Mouse (Mus musculus) heart, adult 2 months (tissue): ENCODE data around the gene Serpinb7. TPM values are rescaled to one million over a fixed set of nuclear protein-coding genes. Genes with fewer than 3 reads are reported as not detected.

Experiments
- DNase-seq, 2 experiments: peaks; one replicate each; pipeline ENCODE4 v3.0.0; 2021
- H3K27ac ChIP-seq: fragments of 200-600 bp; 2 replicates; pipeline ENCODE4 v1.8.1; 2022
- H3K27me3 ChIP-seq: fragments of 200-500 bp; 2 replicates; pipeline ENCODE4 v1.6.1; 2012; ENCODE audit warnings: mild to moderate bottlenecking, low read length, inconsistent platforms, mixed read lengths; ENCODE audit not compliant: control insufficient read depth, insufficient read depth
- H3K36me3 ChIP-seq: fragments of 200-500 bp; 2 replicates; pipeline ENCODE4 v1.6.1; 2012; ENCODE audit warnings: low read length, inconsistent platforms; ENCODE audit not compliant: control insufficient read depth, insufficient read depth
- H3K4me1 ChIP-seq: fragments of 200-500 bp; 2 replicates; pipeline ENCODE4 v1.6.1; 2011; ENCODE audit warnings: low read length; ENCODE audit not compliant: control insufficient read depth, insufficient read depth
- H3K4me3 ChIP-seq: fragments of 200-600 bp; 2 replicates; pipeline ENCODE4 v1.8.1; 2022
- H3K79me2 ChIP-seq: fragments of 200-500 bp; replicated peaks from 2 replicates; pipeline ENCODE4 v1.6.1; 2012; ENCODE audit warnings: mild to moderate bottlenecking, inconsistent platforms, low read length, moderate library complexity, mixed read lengths; ENCODE audit not compliant: control insufficient read depth, insufficient read depth
- H3K9ac ChIP-seq: fragments of 200-500 bp; 2 replicates; pipeline ENCODE4 v1.6.1; 2012; ENCODE audit warnings: low read depth, mild to moderate bottlenecking, control low read depth, inconsistent platforms, low read length, mixed read lengths
- CTCF ChIP-seq: fragments of 200-600 bp; IDR thresholded peaks from 2 replicates; pipeline ENCODE4 v1.8.1; 2022; ENCODE audit warnings: antibody characterized with exemption, mild to moderate bottlenecking, moderate library complexity
- EP300 ChIP-seq: fragments of 200-500 bp; IDR thresholded peaks from 2 replicates; pipeline ENCODE4 v1.6.1; 2011; ENCODE audit warnings: low read depth, low read length, control low read depth; ENCODE audit not compliant: insufficient read depth
- POLR2A ChIP-seq: fragments of 200-500 bp; IDR thresholded peaks from 2 replicates; pipeline ENCODE4 v1.6.1; 2011; ENCODE audit warnings: mild to moderate bottlenecking, low read depth, low read length, control low read depth; ENCODE audit not compliant: insufficient read depth
- WGBS: fragments of 180-500 bp; shearing (Covaris S2); methylation state at CpG from one replicate; pipeline ENCODE4 v1.1.7; 2018; 5-methylcytosine and 5-hydroxymethylcytosine counted together
- intact Hi-C: fragments of 180-260 bp; cut with DNase I; formaldehyde crosslinking; loops from one replicate; pipeline ENCODE4 v1.15.1; 2025
- polyA plus RNA-seq: library from polyadenylated mRNA; depleted of rRNA; stranded (reverse); fragments of >200 nt; gene quantifications from 2 replicates; pipeline ENCODE4 v1.2.3, GENCODE M21; 2012
- total RNA-seq, 2 experiments: library from RNA; stranded (reverse); gene quantifications; 2 replicates each; pipeline ENCODE4 v1.2.3; 2021

Serpinb7 gene
- total and polyA plus RNA-seq, 3 experiments: not detected

DNA sequence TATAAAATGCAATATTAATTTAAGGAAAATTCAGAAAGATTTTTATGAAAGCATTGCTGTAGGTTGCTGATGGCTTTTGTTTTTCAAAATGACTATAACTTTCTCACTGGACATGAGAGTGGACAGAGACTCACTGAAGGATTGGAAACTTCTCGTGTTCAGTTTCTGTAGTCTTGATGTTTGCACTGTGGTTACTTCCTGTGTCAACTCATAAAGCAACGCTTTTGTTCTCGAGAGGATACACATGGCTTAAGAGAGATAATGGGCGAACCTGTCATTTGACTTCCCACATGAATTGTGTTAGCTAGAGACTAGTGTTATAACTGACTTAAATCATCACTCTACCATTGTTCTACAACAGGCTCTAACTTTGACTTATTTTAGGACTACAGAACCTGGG is 22.5 kb upstream of the Serpinb7 start:
- Histone ChIP-seq H3K79me2 (no peaks in the 10 kb centered on the region), H3K4me1 (no peaks in the 10 kb centered on the region), H3K9ac (no peak overlapping the region), H3K4me3 (no peak overlapping the region), H3K27me3 (no peaks in the 10 kb centered on the region), H3K27ac (no peak overlapping the region), H3K36me3 (no peaks in the 10 kb centered on the region)
- WGBS: 23% methylated on average over 4 of the region's 4 CpGs
- intact Hi-C loops: no loop called here
- TF ChIP-seq POLR2A: no peak
- no peak for TF ChIP-seq EP300
- no peak for TF ChIP-seq CTCF
- no peak for DNase-seq

DNA sequence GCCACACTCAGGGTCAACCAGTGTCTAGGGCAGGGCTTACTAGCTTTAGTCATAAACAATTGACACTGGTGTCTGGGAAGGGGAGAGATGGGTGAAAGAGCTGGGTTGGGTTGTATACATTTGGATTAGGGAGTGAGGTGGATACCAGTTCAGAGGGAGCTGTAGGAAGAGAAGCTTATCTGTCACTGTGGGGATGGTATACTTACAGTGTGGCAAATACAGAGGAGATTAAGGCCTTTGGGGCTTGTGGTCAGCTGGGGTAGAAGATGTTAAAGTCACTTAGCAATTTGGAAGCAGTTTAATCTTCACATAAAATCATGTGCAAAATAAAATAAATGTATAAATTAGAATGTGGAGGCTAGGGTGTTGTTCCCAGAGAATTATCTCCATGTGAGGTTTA is 21.1 kb upstream of the Serpinb7 start:
- intact Hi-C loops: no loop called here

DNA sequence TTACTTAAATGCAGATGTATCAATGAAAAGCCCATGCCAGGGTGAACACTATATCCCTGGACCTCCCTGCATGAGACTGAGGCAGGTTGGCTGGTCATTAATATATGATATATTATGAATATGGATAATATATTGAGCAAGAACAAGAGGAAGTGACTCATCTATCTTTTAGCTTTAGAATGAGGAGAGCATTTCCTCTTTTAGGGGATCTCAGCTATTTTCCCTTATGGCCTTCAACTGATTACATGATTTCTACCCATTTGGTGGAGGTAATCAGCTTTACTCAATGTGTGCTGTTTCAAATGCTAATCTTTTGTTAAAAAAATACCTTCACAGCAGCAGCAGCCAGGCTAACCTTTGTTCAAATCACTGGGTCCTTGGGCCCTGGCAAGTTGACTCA is 18.0 kb upstream of the Serpinb7 start:
- Histone ChIP-seq H3K36me3 (no peaks in the 10 kb centered on the region), H3K4me1 (no peaks in the 10 kb centered on the region), H3K4me3 (no peak overlapping the region), H3K79me2 (no peaks in the 10 kb centered on the region), H3K9ac (no peak overlapping the region), H3K27ac (no peak overlapping the region), H3K27me3 (no peaks in the 10 kb centered on the region)
- intact Hi-C loops: no loop called here
- no peak for DNase-seq
- TF ChIP-seq POLR2A (no peak), EP300 (no peak), CTCF (no peak)

More for the DNA sequence above, 21.1 kb upstream of the Serpinb7 start:
- Histone ChIP-seq H3K4me3 (no peak overlapping the region), H3K27ac (no peak overlapping the region), H3K79me2 (no peaks in the 10 kb centered on the region), H3K27me3 (no peaks in the 10 kb centered on the region), H3K9ac (no peak overlapping the region), H3K36me3 (no peaks in the 10 kb centered on the region), H3K4me1 (no peaks in the 10 kb centered on the region)
- no peak for DNase-seq
- TF ChIP-seq EP300: no peak

DNA sequence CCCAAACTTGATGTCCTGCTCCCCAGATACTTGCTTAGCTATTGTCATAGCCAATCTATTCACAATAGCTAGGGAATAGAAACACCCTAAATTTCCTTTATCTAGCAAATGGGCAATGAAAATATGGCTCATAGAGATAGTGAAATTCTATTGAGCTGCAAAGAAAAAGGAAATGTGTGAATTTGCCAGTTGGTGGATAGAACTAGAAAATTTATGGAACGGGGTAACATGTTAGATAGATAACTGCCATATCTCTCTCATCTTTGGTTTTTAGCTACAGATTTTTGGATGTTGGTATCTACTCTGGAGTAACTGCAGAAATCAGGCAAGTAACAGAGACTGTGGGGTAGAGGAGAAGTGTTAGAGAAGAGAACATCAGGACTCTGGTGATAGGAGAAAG is 17.1 kb upstream of the Serpinb7 start:
- no peak overlapping the region for H3K4me3 ChIP-seq
- TF ChIP-seq EP300 (no peak), POLR2A (no peak), CTCF (no peak)
- no peaks in the 10 kb centered on the region for H3K4me1 ChIP-seq
- H3K36me3 ChIP-seq: no peaks in the 10 kb centered on the region
- H3K9ac ChIP-seq: no peak overlapping the region
- intact Hi-C loops: no loop called here
- H3K27me3 ChIP-seq: no peaks in the 10 kb centered on the region
- no peak overlapping the region for H3K27ac ChIP-seq
- 81% methylated on average over 1 of the region's 1 CpGs for WGBS
- no peaks in the 10 kb centered on the region for H3K79me2 ChIP-seq
- no peak for DNase-seq

DNA sequence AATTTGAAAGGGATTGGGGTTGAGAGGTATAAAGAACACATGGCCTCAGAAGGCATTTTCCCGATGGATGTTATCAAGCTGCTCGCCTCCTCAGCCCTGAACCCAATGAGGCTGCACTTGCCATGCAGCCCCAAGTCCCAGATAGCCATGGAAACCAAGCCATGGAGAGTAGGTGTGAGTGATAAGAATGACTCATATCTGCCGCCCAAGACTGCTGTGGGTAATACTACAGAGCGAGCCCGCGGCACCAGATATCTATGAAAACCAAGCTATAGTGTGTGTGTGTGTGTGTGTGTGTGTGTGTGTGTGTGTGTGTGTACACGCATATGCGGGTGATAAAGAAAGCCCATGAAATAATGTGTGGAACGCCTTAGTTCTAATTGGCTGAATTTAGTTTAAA is 14.9 kb upstream of the Serpinb7 start:
- Histone ChIP-seq H3K79me2 (no peaks in the 10 kb centered on the region), H3K4me3 (no peak overlapping the region), H3K27me3 (no peaks in the 10 kb centered on the region), H3K27ac (no peak overlapping the region), H3K9ac (no peak overlapping the region), H3K36me3 (no peaks in the 10 kb centered on the region), H3K4me1 (no peaks in the 10 kb centered on the region)
- WGBS: 65% methylated on average over 9 of the region's 9 CpGs
- DNase-seq: no peak
- intact Hi-C loops: no loop called here
- TF ChIP-seq EP300: no peak
- TF ChIP-seq CTCF: no peak
- no peak for TF ChIP-seq POLR2A

DNA sequence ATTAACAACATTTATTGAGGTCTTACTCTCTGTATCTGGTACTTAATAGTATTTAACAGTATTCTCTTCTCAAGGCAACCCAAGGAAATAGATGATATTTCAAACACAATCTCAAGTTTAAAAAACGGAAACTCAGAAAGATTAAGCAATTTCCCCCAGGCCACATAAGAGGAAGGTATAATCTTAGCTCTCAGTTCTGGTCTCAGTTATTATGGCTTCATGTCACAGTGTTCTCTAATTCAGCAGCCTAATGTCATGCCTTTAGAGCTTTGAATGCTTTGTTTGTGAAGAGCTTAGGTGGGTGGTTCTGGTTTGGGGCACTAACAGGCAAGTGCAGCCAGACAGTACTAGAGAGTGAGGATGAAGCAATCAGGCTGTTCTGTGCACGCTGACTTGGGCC is 9.7 kb upstream of the Serpinb7 start:
- WGBS: 67% methylated on average over 2 of the region's 2 CpGs
- intact Hi-C loops: no loop called here

DNA sequence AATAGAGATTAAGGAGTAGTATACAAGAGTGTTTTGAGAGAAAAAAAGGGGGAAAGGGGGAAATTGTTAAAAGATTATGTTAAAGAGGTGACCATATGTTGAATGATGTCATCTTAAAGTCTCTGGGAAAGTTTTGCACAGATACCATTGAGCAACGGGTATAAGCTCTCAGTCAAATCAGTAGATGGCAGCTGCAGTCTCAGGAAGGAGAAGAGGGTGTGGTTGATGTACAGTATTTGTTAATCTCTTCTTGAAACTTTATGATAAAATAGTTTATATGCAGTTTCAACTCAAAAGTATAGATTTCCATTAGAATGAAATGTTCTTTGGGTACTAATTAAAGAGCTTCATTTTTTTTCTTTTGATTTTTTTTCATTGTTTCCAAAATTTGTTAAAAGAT is 2.0 kb upstream of the Serpinb7 start:
- Histone ChIP-seq H3K79me2 (no peaks in the 10 kb centered on the region), H3K9ac (no peak overlapping the region), H3K36me3 (no peaks in the 10 kb centered on the region), H3K4me1 (no peaks in the 10 kb centered on the region), H3K27me3 (no peaks in the 10 kb centered on the region), H3K27ac (no peak overlapping the region), H3K4me3 (no peak overlapping the region)
- intact Hi-C loops: no loop called here
- DNase-seq: no peak
- 41% methylated on average over 1 of the region's 1 CpGs for WGBS
- no peak for TF ChIP-seq CTCF
- no peak for TF ChIP-seq EP300
- TF ChIP-seq POLR2A: no peak

More for the DNA sequence above, 9.7 kb upstream of the Serpinb7 start:
- TF ChIP-seq EP300 (no peak), POLR2A (no peak), CTCF (no peak)
- Histone ChIP-seq H3K4me1 (no peaks in the 10 kb centered on the region), H3K36me3 (no peaks in the 10 kb centered on the region), H3K27me3 (no peaks in the 10 kb centered on the region), H3K4me3 (no peak overlapping the region), H3K27ac (no peak overlapping the region), H3K9ac (no peak overlapping the region), H3K79me2 (no peaks in the 10 kb centered on the region)
- no peak for DNase-seq
